Mouse (Mus musculus): ENCODE measurements around the gene Setd6. TPM values are rescaled to one million over a fixed set of nuclear protein-coding genes. Genes with fewer than 3 reads are reported as not detected.

Gene Setd6
- polyA plus RNA-seq, 1 experiment from 2014 or later: 16.5 TPM

Small RNAs within 50 kb of the gene (microRNA-seq; reads per million reads assigned to microRNA genes)
- not detected for gene Mir7073

Other genes starting within 250 kb of the Setd6 start
- gene Csnk2a2, start 225.8 kb upstream of the Setd6 start, polyA plus RNA-seq (2015; fragmentation: Nextera tagmentation; extraction: Ambion mirVana): 6.0 and 6.1 TPM in 2 replicates
- gene Ccdc113, start 181.8 kb upstream of the Setd6 start, polyA plus RNA-seq (2015; fragmentation: Nextera tagmentation; extraction: Ambion mirVana): 2.6 and 3.1 TPM in 2 replicates
- not detected in 2 replicates for gene Prss54, start 139.5 kb upstream of the Setd6 start, polyA plus RNA-seq (2015; fragmentation: Nextera tagmentation; extraction: Ambion mirVana)
- gene Gins3, start 82.4 kb upstream of the Setd6 start, polyA plus RNA-seq (2015; fragmentation: Nextera tagmentation; extraction: Ambion mirVana): 13.4 and 13.8 TPM in 2 replicates
- 374 and 395 TPM in 2 replicates for gene Ndrg4, start 38.9 kb upstream of the Setd6 start, polyA plus RNA-seq (2015; fragmentation: Nextera tagmentation; extraction: Ambion mirVana)
- 49.2 and 51.2 TPM in 2 replicates for gene Cnot1, start 91.6 kb downstream of the Setd6 start, polyA plus RNA-seq (2015; fragmentation: Nextera tagmentation; extraction: Ambion mirVana)
- 228 and 285 TPM in 2 replicates for gene Sap18b, start 109.5 kb downstream of the Setd6 start, polyA plus RNA-seq (2015; fragmentation: Nextera tagmentation; extraction: Ambion mirVana)
- gene Slc38a7, start 137.7 kb downstream of the Setd6 start, polyA plus RNA-seq (2015; fragmentation: Nextera tagmentation; extraction: Ambion mirVana): 11.4 and 11.7 TPM in 2 replicates
- 478 and 487 TPM in 2 replicates for gene Got2, start 172.7 kb downstream of the Setd6 start, polyA plus RNA-seq (2015; fragmentation: Nextera tagmentation; extraction: Ambion mirVana)